7 mouse cellular contexts compared by ENCODE assay signal in genomic region chr4:132841493-132841892, GRCm38 (mm10). TPM values are rescaled to one million over a fixed set of nuclear protein-coding genes. Genes with fewer than 3 reads are reported as not detected.
DNase-seq lines count a peak whose midpoint lies in the region; ATAC-seq and TF ChIP-seq lines count a peak whose summit lies in the region.

No protein-coding gene starts in this region.

- peak; percentile 27 to 49 for DNase-seq in B cell, adult 2 months
- peak; percentile 31 for DNase-seq in CH12.LX (ENCODE audit: extremely low read depth)
- DNase-seq in hindbrain, embryonic 10.5 days (ENCODE audit: low spot score) = no peak
- DNase-seq in ovary, adult 18-20 months (ENCODE audit: low spot score) = no peak
- no peak for DNase-seq in gastrocnemius, adult 8-10 months (ENCODE audit: low spot score in 2 of 2)
- DNase-seq in gastrocnemius, postnatal 10 days = no peak

- peak overlapping the region; percentile 90 for H3K9ac ChIP-seq in CH12.LX (ENCODE audit: insufficient read depth, low read depth)
- H3K9ac ChIP-seq in liver, embryonic 16.5 days (ENCODE audit: low read depth, low read length) = no peak overlapping the region; the same call in 1 of the 2 replicates

- H3K79me2 ChIP-seq in CH12.LX (replicated peaks; ENCODE audit: control insufficient read depth, extremely low read depth, insufficient read depth, poor library complexity, severe bottlenecking) = peaks cover 64% of the 10 kb centered on the region

- TF ChIP-seq EP300 in CH12.LX (IDR thresholded peaks at IDR 0.05; ENCODE audit: low read length) = no peak

- no peak for TF ChIP-seq POLR2A in CH12.LX (IDR thresholded peaks at IDR 0.05; ENCODE audit: low read depth, low read length)

- in situ Hi-C loops in CH12.LX (cut with MboI; ENCODE audit: low pct_ligation_motif_present, low pct_unique_long_range_greater_than_20kb, low sequenced_read_pairs) = no loop called here

- H3K36me3 ChIP-seq in CH12.LX (replicated peaks in 1 of 2; ENCODE audit: control insufficient read depth in 1 of 2, insufficient read depth in 1 of 2, low read length in 1 of 2) = peaks cover 30 to 45% of the 10 kb centered on the region in 2 experiments
- H3K36me3 ChIP-seq in hindbrain, embryonic 10.5 days = peaks cover 46% of the 10 kb centered on the region
- peaks cover 18% of the 10 kb centered on the region for H3K36me3 ChIP-seq in liver, embryonic 16.5 days (ENCODE audit: control insufficient read depth, insufficient read depth)

- no peaks in the 10 kb centered on the region for H3K27me3 ChIP-seq in CH12.LX (replicated peaks)
- no peaks in the 10 kb centered on the region for H3K27me3 ChIP-seq in hindbrain, embryonic 10.5 days (ENCODE audit: insufficient read depth, poor library complexity, severe bottlenecking)
- no peaks in the 10 kb centered on the region for H3K27me3 ChIP-seq in liver, embryonic 16.5 days (ENCODE audit: control insufficient read depth, insufficient read depth, low read depth, low read length)

- peak overlapping the region; percentile 97 for H3K4me2 ChIP-seq in CH12.LX (ENCODE audit: insufficient read depth, low read depth, poor library complexity, severe bottlenecking)
- H3K4me2 ChIP-seq in liver, embryonic 16.5 days (ENCODE audit: low read depth, low read length) = peak overlapping the region; percentile 91

- dilution Hi-C loops in CH12.LX (cut with MboI; ENCODE audit: extremely low pct_ligation_motif_present, extremely low pct_unique_long_range_greater_than_20kb, low sequenced_read_pairs) = no loop called here

- H3K4me3 ChIP-seq in CH12.LX (replicated peaks in 1 of 3; ENCODE audit: low read depth in 2 of 3, low read length in 2 of 3, poor library complexity in 1 of 3) = peak overlapping the region; percentile 90 to 97 (median 94)
- H3K4me3 ChIP-seq in hindbrain, embryonic 10.5 days = peak overlapping the region; percentile 86
- peak overlapping the region; percentile 78 for H3K4me3 ChIP-seq in liver, embryonic 16.5 days (ENCODE audit: low read depth, low read length)

- H3K4me1 ChIP-seq in CH12.LX (ENCODE audit: control insufficient read depth in 1 of 2, insufficient read depth in 2 of 2) = peaks cover 0 to 22% of the 10 kb centered on the region in 2 experiments; a peak in 2 of 4 replicates
- H3K4me1 ChIP-seq in hindbrain, embryonic 10.5 days (replicated peaks) = peaks cover 22% of the 10 kb centered on the region
- H3K4me1 ChIP-seq in liver, embryonic 16.5 days (ENCODE audit: control insufficient read depth, low read depth, low read length) = peaks cover 15% of the 10 kb centered on the region

- no peak for ATAC-seq in liver, embryonic 16.5 days (ENCODE audit: low read depth)

- 90% methylated on average over 3 of the region's 3 CpGs for WGBS in hindbrain, embryonic 10.5 days
- 62% methylated on average over 3 of the region's 3 CpGs for WGBS in liver, embryonic 16.5 days (ENCODE audit: insufficient replicate concordance)

- TF ChIP-seq CTCF in CH12.LX (conservative IDR thresholded peaks at IDR 0.05 in 1 of 2, IDR thresholded peaks at IDR 0.05 in 1 of 2; ENCODE audit: low read depth in 2 of 2, low read length in 2 of 2) = no peak

- no peak overlapping the region for H3K27ac ChIP-seq in CH12.LX (ENCODE audit: insufficient read depth, low read depth)
- H3K27ac ChIP-seq in hindbrain, embryonic 10.5 days = peak overlapping the region; percentile 94
- no peak overlapping the region; the same call in 1 of the 2 replicates for H3K27ac ChIP-seq in liver, embryonic 16.5 days (ENCODE audit: low read length)

- no peak for TF ChIP-seq RAD21 in CH12.LX (IDR thresholded peaks at IDR 0.05; ENCODE audit: low read depth, low read length)

- H3K9me3 ChIP-seq in CH12.LX (replicated peaks; ENCODE audit: low read length) = no peaks in the 10 kb centered on the region
- H3K9me3 ChIP-seq in hindbrain, embryonic 10.5 days = no peaks in the 10 kb centered on the region
- no peaks in the 10 kb centered on the region for H3K9me3 ChIP-seq in liver, embryonic 16.5 days (replicated peaks; ENCODE audit: control insufficient read depth, low read length)

TF ChIP-seq in CH12.LX, 34 proteins besides CTCF, POLR2A, EP300 and RAD21:
- no peak for TF ChIP-seq BHLHE40 (IDR thresholded peaks at IDR 0.05; ENCODE audit: low read depth, low read length)
- TF ChIP-seq POLR2AphosphoS2 (IDR thresholded peaks at IDR 0.05; ENCODE audit: low read depth, low read length) = no peak
- TF ChIP-seq IRF4 (IDR thresholded peaks at IDR 0.05; ENCODE audit: low read depth, low read length) = no peak
- no peak for TF ChIP-seq MAFK (IDR thresholded peaks at IDR 0.05; ENCODE audit: insufficient replicate concordance, low read length)
- no peak for TF ChIP-seq GABPA (IDR thresholded peaks at IDR 0.05; ENCODE audit: insufficient replicate concordance, low read depth, low read length)
- no peak for TF ChIP-seq NELFE (IDR thresholded peaks at IDR 0.05; ENCODE audit: low read depth, low read length)
- no peak for TF ChIP-seq TCF12 (IDR thresholded peaks at IDR 0.05; ENCODE audit: low read depth, low read length)
- no peak for TF ChIP-seq ZMIZ1 (IDR thresholded peaks at IDR 0.05; ENCODE audit: low read depth, low read length)
- TF ChIP-seq CHD1 (IDR thresholded peaks at IDR 0.05; ENCODE audit: low read depth, low read length) = no peak
- no peak for TF ChIP-seq NRF1 (IDR thresholded peaks at IDR 0.05; ENCODE audit: low read depth, low read length)
- TF ChIP-seq PAX5 (IDR thresholded peaks at IDR 0.05; ENCODE audit: low read length) = no peak
- TF ChIP-seq ETS1 (conservative IDR thresholded peaks at IDR 0.05; ENCODE audit: low read depth, low read length) = no peak
- TF ChIP-seq MAX (IDR thresholded peaks at IDR 0.05; ENCODE audit: low read length) = no peak
- TF ChIP-seq SIN3A (IDR thresholded peaks at IDR 0.05; ENCODE audit: low read length) = no peak; the same call in 1 of the 2 replicates
- TF ChIP-seq MXI1 (IDR thresholded peaks at IDR 0.05; ENCODE audit: low read depth, low read length) = no peak
- TF ChIP-seq JUN (IDR thresholded peaks at IDR 0.05; ENCODE audit: insufficient read depth, low read depth, low read length) = no peak
- no peak for TF ChIP-seq MEF2A (IDR thresholded peaks at IDR 0.05; ENCODE audit: borderline replicate concordance, low read depth, low read length)
- TF ChIP-seq ZNF384 (IDR thresholded peaks at IDR 0.05; ENCODE audit: low read depth, low read length) = no peak
TF ChIP-seq in CH12.LX: peak in this region for 0.

RNA-seq across cellular contexts. Expression of gene Ppp1r8, which starts 1.5 kb away (rescaled TPM):
- 89.0 and 105 TPM in 2 replicates for total RNA-seq in CH12.LX (2012; rRNA removed)
- 141 and 153 TPM in 2 replicates for total RNA-seq in CH12.LX (2014; rRNA removed)
- 107 and 113 TPM in 2 replicates for polyA plus RNA-seq in CH12.LX (2012; ENCODE audit: insufficient read length, low read depth)
- 81.4 and 84.3 TPM in 2 replicates for polyA plus RNA-seq in hindbrain, embryonic 10.5 days (2016; fragmentation: Nextera tagmentation; extraction: Ambion mirVana)
- polyA plus RNA-seq in liver, embryonic 16.5 days (2015; fragmentation: Nextera tagmentation; extraction: Ambion mirVana) = 21.6 and 22.0 TPM in 2 replicates
- total RNA-seq in gastrocnemius, adult 8-10 months (2022) = 10 to 100 TPM; 11.9 to 16.5 (median 12.9) TPM
- 10 to 100 TPM; 20.7 to 22.7 TPM for total RNA-seq in gastrocnemius, postnatal 10 days (2021)

RNA-seq across cellular contexts. Expression of gene Stx12, which starts 42.8 kb away (rescaled TPM):
- total RNA-seq in CH12.LX (2012; rRNA removed) (12.4 and 14.5 TPM in 2 replicates), CH12.LX (2014; rRNA removed) (16.8 and 17.3 TPM in 2 replicates)
- 15.7 and 16.3 TPM in 2 replicates for polyA plus RNA-seq in CH12.LX (2012; ENCODE audit: insufficient read length, low read depth)
- 64.4 and 74.5 TPM in 2 replicates for polyA plus RNA-seq in hindbrain, embryonic 10.5 days (2016; fragmentation: Nextera tagmentation; extraction: Ambion mirVana)
- polyA plus RNA-seq in liver, embryonic 16.5 days (2015; fragmentation: Nextera tagmentation; extraction: Ambion mirVana) = 15.0 and 17.1 TPM in 2 replicates
- 10 to 100 TPM; 26.7 to 28.9 (median 27.8) TPM for total RNA-seq in gastrocnemius, adult 8-10 months (2022)
- total RNA-seq in gastrocnemius, postnatal 10 days (2021) = 10 to 100 TPM; 28.5 to 32.9 TPM

RNA-seq across cellular contexts. Expression of gene Themis2, which starts 45.3 kb away (rescaled TPM):
- total RNA-seq in CH12.LX (2012; rRNA removed) = 14.2 and 17.1 TPM in 2 replicates
- 9.3 and 10.2 TPM in 2 replicates for total RNA-seq in CH12.LX (2014; rRNA removed)
- polyA plus RNA-seq in CH12.LX (2012; ENCODE audit: insufficient read length, low read depth) = 30.7 and 35.7 TPM in 2 replicates
- 1.00 and 1.2 TPM in 2 replicates for polyA plus RNA-seq in hindbrain, embryonic 10.5 days (2016; fragmentation: Nextera tagmentation; extraction: Ambion mirVana)
- polyA plus RNA-seq in liver, embryonic 16.5 days (2015; fragmentation: Nextera tagmentation; extraction: Ambion mirVana) = 2.6 and 3.2 TPM in 2 replicates
- under 1 TPM; 0.41 to 0.58 (median 0.50) TPM for total RNA-seq in gastrocnemius, adult 8-10 months (2022)
- 1 to 10 TPM; 1.6 to 2.8 TPM for total RNA-seq in gastrocnemius, postnatal 10 days (2021)

Comparison
In these comparisons a context has a peak if more than half of its experiments do, and no peak if none do; other contexts are left out.
1. DNase-seq: peak in B cell, adult 2 months (2 of 2) and CH12.LX (single experiment); none in hindbrain, embryonic 10.5 days (single experiment), ovary, adult 18-20 months (single experiment), gastrocnemius, adult 8-10 months (0 of 2) and gastrocnemius, postnatal 10 days (single experiment).
2. Peak in every context shown above with its lines, with median percentiles within 50 percentile points of each other: H3K4me3 ChIP-seq.